Mouse (Mus musculus): Measurements from ENCODE around the gene Ncam2.

Ncam2 gene

GRCm38 (mm10) chr16:81200201-81201071 is at the start of gene Ncam2:
Ncam2 (plus strand) TSS chr16:81200697.
- DNase-seq, result peak; percentile 88

- no peak for DNase-seq
These were observed 29.7 kb upstream of the Ncam2 start for GRCm38 (mm10) chr16:81170828-81171227.

DNA sequence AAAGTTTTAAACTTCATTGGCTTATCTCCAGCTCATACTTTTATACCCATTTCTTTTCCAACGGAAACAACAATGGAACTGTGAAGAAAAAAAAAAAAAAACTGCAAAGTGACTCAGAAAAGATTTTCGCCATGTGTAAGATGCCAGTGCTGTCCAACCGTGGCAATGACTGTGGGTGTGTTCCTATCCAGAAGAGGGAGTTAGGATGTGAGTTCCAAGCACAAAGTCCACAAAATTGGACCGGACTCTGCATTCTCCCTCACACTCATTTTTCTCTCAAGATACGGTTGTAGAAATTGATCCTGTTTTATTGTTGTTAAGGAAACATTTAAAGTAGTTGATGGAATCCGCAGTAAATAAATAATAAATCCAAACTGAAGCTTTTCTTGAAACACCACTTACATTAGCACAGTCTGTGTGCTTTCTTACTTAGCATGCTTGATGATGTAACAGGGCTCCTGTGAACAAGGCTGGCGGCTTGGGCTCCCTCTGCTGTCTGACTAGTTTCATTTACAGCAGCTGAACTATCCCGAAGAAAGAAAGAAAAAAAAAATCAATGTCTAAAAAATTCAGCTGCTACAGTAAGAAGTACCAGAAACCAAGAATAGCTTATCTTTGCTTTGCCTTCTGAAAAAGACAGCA is 25.1 kb upstream of the Ncam2 start:
- peak; percentile 75 for DNase-seq

DNA sequence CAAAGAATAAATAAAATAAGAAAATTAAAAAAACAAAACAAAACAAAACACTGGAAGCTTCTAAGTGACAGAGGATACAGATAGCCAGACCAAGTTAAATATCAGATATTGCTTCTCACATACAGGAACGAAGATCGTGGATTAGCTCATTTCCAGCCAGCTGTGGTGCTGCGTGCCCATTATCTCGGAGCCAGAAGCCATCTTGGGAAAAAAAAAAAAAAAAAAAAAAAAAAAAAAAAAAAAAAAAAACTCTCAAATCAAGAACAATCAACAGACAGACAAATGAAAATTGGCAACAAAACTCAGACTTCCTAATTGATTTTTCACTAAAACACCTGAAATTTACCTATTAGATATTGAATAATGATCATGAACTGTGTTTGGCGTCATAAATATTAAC is 20.7 kb upstream of the Ncam2 start:
- DNase-seq, result no peak

DNA sequence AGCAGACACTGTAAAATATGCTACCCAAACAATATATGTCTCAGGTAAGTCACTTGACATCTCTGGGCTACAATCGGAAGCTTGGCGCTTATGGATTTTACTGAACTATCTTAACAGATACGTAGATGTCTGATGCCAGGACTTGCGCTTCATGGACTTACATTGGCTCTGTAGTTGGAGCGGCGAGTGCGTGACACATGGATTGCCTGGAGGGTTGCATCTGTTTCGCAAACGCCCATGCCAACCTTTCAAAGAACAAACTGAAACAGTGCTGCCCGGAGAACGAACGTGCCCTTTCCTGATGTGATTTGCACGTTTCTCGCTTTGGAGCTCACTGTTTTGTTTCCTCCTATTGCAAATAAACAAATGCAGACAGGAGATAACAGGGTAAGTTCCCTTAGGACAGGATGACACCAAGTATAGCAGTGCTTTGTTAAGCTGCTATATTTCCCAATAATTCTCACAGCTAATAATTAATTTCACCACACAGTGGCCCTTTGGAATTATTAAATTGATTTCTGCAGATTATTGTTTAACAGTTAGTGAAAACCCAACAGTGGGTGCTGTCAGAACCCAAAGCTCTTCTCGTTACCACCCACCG is 12.8 kb upstream of the Ncam2 start:
- no peak for DNase-seq

GRCm38 (mm10) chr16:81191621-81192020 is 8.9 kb upstream of the Ncam2 start:
- DNase-seq, result no peak

- DNase-seq, result no peak
These were observed 7.9 kb upstream of the Ncam2 start for GRCm38 (mm10) chr16:81192607-81193006.

- no peak for DNase-seq
These were observed 1.0 kb upstream of the Ncam2 start for GRCm38 (mm10) chr16:81199467-81199866.

DNA sequence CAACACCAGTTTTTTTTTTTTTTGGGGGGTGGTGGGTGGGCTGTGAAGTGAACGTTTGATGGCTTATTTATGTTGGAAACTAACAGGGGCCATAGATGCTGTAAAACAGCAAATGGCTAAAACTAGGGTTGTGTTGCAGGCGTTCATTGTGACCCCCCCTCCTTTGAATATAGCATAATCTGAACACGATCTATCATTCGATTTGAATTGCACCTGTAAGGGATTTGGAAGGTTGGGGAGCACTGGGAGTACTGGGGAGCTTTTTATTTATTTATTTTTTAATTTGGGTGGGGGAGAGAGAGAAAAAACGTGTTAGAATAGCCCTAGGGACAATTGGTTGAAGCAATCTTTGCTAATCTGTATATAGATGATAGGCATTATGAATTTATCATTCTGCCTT is 974 bp downstream of the Ncam2 start:
- no peak for DNase-seq

DNA sequence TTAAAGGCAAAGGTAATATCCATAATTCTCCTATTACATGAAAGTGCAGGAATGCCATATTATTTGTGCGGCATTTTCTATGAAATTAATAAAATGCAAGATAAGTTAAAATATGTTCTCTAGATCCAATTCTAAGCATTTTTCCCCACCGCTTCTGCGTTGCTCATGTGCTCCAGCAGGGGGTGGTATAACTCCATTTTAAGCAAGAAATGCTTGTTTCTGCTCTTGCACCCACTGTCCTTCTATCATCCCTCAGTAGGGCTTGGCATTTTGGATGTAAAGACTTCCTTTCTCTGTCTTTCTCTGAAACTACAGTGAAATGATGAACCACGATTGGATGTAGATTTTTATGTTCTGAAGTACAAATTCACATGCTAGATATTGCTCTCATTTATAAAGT is 1.5 kb downstream of the Ncam2 start:
- DNase-seq, result peak; percentile 73

DNA sequence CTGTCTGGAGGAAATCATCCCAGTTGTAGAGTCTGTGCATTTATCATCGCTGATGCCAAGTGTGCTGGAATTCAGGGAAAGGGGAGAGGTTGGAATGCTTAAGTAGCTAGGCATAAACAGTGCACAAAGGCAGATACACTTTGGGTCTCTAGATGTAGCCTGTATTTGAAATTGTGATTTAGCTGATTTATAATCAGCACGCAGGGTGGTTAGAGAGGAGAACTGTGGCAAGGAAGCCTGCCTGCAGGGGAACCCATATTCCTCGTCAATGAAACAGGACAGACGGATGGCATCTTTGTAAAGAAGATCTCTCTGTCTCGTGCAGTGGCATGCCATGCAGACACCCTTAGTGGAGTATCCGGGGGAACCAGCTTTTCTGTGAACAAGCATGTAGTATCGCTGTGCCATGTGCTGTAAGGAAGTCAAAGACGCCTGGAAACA is 2.2 kb downstream of the Ncam2 start:
- DNase-seq, result no peak

DNA sequence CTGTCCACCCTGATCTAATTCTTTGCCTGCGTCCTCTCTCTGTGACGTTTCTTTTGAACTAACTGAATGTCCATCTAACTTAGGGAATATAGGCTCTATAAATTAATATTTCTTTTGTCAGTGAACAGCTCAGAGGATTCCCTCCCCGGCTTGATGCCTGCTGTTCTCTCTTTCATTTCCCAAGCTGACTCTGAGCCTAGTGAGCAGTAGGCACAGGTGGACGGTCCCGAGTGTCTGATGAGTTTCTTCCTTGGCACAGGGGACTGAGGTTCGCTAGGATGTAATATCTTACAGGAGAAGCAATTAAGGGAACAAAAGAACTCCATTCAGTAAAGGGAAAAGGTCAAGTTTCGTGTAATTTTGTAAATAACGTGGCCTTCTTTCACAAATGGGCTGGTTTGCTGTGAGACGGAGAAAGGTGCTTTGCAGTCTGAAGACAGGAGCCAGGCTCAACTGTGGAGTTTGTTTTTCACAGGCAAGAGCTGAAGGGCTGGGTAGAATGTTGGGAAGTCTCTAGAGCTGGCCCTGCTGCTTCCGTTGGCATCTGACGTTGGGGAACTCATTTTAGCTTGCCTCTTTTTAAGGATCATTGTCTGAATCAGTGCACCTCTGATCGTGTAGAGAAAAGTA is 4.0 kb downstream of the Ncam2 start:
- no peak for DNase-seq

GRCm38 (mm10) chr16:81221176-81221575 is 20.7 kb downstream of the Ncam2 start:
- DNase-seq, result no peak

DNA sequence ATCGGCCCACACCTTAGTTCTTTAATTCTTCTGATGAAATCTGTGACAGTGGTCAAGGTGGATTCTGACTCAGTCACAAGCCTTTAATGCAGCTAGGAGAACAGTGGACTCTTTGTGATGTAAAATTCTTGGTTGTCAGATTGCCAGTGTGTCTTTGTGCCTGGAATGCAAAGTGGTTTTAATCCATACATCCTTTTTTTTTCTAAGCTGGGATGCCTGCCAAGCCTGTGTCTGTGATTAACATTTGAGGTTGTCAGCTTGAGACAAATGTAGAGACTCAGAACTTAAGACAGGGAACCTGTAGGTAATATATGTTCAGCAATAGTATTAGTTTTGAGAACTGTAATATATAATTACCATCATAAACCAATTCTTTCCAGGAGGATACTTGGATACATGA is 23.3 kb downstream of the Ncam2 start:
- no peak for DNase-seq

DNA sequence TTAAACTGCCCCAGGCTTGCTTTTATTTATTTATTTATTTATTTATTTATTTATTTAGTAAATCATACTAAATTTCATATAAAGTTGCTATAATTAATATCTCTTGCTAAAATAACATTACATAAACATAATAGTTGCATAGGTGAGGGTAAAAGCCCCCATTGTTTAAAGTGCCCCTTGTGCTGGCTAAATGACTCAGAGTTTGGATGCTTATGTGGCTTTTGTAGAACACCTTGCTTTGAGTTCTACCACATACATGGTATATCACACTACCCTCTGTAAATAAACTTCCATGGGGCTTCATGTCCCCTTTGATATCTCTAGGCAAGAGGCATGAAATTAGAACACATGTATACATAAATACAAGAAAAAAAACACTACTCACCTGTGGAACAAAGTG is 23.8 kb downstream of the Ncam2 start:
- no peak for DNase-seq

DNA sequence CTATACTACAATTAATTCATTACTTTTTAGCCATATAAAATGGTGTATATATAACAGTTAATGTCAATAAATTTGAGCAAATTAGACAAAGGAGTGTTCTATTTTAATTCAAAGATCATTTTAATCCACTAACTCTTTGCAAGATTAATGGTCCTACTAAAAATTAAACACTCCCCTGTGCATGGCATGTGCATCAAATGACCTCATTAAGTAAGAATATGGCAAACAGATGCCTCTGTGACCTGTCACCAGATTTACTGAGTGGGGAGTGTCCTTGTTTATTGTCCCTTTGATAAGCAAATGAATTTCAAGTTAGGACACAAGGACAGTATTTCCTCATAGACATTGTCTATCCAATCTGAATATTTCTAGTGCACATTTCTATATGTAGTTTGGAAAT is 54.4 kb downstream of the Ncam2 start:
- no peak for DNase-seq

GRCm38 (mm10) chr16:81260429-81260828 is 59.9 kb downstream of the Ncam2 start:
- DNase-seq, result no peak

GRCm38 (mm10) chr16:81273597-81274360 is 73.3 kb downstream of the Ncam2 start:
- no peak for DNase-seq

DNA sequence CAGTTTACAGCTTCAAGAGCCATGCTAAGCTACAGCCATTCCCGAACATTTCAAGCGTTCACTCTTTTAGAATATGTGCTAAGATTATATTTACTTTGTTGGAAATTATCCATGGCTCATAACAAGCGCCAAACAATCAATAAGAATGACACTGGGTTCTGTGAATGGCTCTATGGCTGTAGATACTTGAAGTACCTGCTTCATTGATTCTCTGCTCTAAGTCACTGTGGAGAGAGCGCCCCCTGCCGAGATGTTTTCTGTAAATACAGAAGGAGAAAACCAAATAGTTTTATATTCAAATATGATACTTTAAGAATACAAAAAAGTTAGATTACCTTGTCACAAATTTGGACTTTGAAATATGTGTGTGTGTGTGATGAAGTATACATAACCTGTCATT is 83.7 kb downstream of the Ncam2 start:
- DNase-seq, result peak; percentile 60

- DNase-seq, result no peak
These were observed 84.7 kb downstream of the Ncam2 start for GRCm38 (mm10) chr16:81284859-81285837.

GRCm38 (mm10) chr16:81285882-81286281 is 85.4 kb downstream of the Ncam2 start:
- no peak for DNase-seq

All from embryo, embryonic 11 days (tissue).